Mouse (Mus musculus): Measurements from ENCODE around the gene Mybph. TPM values are rescaled to one million over a fixed set of nuclear protein-coding genes. Genes with fewer than 3 reads are reported as not detected.
A peak's percentile ranks its signal among the peaks of the same experiment; 100 is the strongest.

Mybph gene
- total and polyA plus RNA-seq, 2 experiments from 2014 or later, result 0.12 TPM; not detected in 1

DNA sequence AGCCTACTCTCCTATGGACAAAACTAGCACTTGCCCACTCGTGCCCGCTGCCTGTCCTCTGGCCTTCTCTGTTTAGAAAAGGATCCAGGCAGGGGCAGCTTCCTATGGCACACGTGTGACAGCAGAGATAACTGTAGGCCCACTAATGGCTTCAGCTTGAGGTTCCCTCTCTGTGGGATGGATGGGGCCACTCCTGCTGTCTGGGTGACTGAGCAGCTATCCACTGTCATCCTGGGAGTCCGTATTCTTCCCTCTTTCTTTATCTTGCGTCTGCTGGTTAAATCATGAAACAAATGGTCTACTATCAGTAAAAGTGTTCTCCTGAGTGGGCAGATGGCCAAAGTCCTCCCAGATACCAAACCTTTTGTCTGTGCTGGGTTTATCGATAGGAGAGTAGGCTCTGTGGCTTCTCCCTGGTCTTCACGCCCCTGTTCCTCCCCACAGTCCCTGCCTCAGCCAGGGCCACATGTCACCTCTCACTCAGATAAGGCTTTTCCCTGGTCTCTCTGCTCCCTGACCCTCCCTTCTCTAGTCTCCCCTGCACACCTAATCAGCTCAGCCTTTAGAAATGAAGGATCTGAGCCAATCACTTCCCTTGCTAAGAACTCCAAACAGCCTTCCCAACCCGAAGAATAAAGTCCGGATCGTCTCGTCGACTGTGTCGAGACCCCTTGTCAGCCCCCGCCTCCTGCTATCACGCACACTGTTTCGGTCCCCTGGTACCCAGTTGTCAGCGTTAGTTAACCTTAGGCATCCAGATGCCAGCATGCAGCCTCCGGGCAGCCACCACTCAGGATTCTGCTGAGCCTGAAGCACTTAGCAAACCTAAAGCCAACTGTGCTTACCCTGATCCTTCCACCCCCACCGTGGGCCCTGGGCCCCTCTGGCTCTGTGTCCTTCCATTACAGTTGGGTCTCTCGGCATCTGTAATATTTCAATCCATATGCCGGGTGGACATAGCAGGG lies 40.3 kb upstream of the Mybph start:
- H3K27me3 ChIP-seq (ENCODE audit: control insufficient read depth, insufficient read depth, low read length), result no peaks in the 10 kb centered on the region
- H3K36me3 ChIP-seq (replicated peaks; ENCODE audit: control insufficient read depth, insufficient read depth, low read length), result no peaks in the 10 kb centered on the region
- H3K9ac ChIP-seq (replicated peaks; ENCODE audit: low read depth, low read length), result no peak overlapping the region
- DNase-seq (ENCODE audit: low spot score) (no peak), ATAC-seq (ENCODE audit: insufficient read depth, low read depth) (no peak)
- no peaks in the 10 kb centered on the region for H3K4me1 ChIP-seq (ENCODE audit: control insufficient read depth, insufficient read depth)
- H3K4me2 ChIP-seq (ENCODE audit: low read depth, low read length), result no peak overlapping the region
- H3K4me3 ChIP-seq (ENCODE audit: low read depth, low read length), result no peak overlapping the region
- no peaks in the 10 kb centered on the region; the same call in 1 of the 2 replicates for H3K9me3 ChIP-seq (replicated peaks; ENCODE audit: control insufficient read depth, low read length)
- 34% methylated on average over 21 of the region's 21 CpGs for WGBS
- TF ChIP-seq EP300 (IDR thresholded peaks at IDR 0.05; ENCODE audit: low read depth), result no peak
- TF ChIP-seq CTCF (IDR thresholded peaks at IDR 0.05; ENCODE audit: low read depth), result no peak
- H3K27ac ChIP-seq (ENCODE audit: low read depth), result no peak overlapping the region

DNA sequence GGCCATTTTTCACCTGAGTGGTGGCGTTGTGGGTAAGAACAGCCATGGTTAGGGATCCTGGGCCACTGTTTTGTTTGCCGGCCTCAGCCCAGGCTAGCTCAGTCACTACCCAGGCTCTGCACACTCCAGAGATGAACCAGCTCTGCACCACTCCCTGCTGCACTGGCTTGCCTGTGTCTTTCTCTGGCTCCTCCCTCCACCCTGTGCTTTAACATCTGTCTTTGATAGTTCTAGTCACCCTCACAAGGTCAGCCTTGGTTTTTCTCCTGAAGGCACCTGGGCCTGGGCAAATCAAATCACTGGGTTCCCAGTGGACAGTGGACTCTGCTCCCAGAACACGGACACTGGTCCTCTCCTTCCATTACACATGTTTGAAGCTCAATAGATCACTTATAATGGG lies 39.1 kb upstream of the Mybph start:
- Histone ChIP-seq H3K4me3 (ENCODE audit: low read depth, low read length) (no peak overlapping the region), H3K27ac (ENCODE audit: low read depth) (no peak overlapping the region), H3K4me2 (ENCODE audit: low read depth, low read length) (no peak overlapping the region), H3K9ac (replicated peaks; ENCODE audit: low read depth, low read length) (no peak overlapping the region), H3K9me3 (replicated peaks; ENCODE audit: control insufficient read depth, low read length) (no peaks in the 10 kb centered on the region; the same call in 1 of the 2 replicates), H3K27me3 (ENCODE audit: control insufficient read depth, insufficient read depth, low read length) (no peaks in the 10 kb centered on the region), H3K4me1 (ENCODE audit: control insufficient read depth, insufficient read depth) (no peaks in the 10 kb centered on the region), H3K36me3 (replicated peaks; ENCODE audit: control insufficient read depth, insufficient read depth, low read length) (no peaks in the 10 kb centered on the region)
- TF ChIP-seq CTCF (IDR thresholded peaks at IDR 0.05; ENCODE audit: low read depth) (no peak), EP300 (IDR thresholded peaks at IDR 0.05; ENCODE audit: low read depth) (no peak)
- no peak for DNase-seq (ENCODE audit: low spot score)
- WGBS, result 90% methylated on average over 3 of the region's 3 CpGs
- ATAC-seq (ENCODE audit: insufficient read depth, low read depth), result no peak

DNA sequence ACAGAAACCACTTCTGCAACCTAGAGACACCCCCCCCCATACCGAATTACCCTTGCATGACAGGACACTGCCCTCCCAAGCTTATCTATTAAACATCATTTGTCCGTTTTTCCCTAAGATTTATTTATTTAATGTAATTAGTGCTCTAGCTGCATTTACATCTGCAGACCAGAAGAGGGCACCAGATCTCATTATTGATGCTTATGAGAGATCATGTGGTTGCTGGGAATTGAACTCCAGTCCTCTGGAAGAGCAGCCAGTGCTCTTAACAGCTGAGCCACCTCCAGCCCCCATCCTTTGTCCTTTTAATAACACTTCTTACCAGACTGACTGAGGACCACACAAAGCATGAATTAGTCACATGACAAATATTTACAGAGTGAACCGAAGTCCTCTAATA lies 38.6 kb upstream of the Mybph start:
- Histone ChIP-seq H3K27ac (ENCODE audit: low read depth) (no peak overlapping the region), H3K4me1 (ENCODE audit: control insufficient read depth, insufficient read depth) (no peaks in the 10 kb centered on the region), H3K9me3 (replicated peaks; ENCODE audit: control insufficient read depth, low read length) (no peaks in the 10 kb centered on the region; the same call in 1 of the 2 replicates), H3K27me3 (ENCODE audit: control insufficient read depth, insufficient read depth, low read length) (no peaks in the 10 kb centered on the region), H3K9ac (replicated peaks; ENCODE audit: low read depth, low read length) (no peak overlapping the region), H3K4me3 (ENCODE audit: low read depth, low read length) (no peak overlapping the region), H3K4me2 (ENCODE audit: low read depth, low read length) (no peak overlapping the region), H3K36me3 (replicated peaks; ENCODE audit: control insufficient read depth, insufficient read depth, low read length) (no peaks in the 10 kb centered on the region)
- no peak for ATAC-seq (ENCODE audit: insufficient read depth, low read depth)
- WGBS, result 59% methylated on average over 3 of the region's 3 CpGs
- TF ChIP-seq EP300 (IDR thresholded peaks at IDR 0.05; ENCODE audit: low read depth), result no peak
- peak; percentile 33 for TF ChIP-seq CTCF (IDR thresholded peaks at IDR 0.05; ENCODE audit: low read depth)
- DNase-seq (ENCODE audit: low spot score), result no peak

DNA sequence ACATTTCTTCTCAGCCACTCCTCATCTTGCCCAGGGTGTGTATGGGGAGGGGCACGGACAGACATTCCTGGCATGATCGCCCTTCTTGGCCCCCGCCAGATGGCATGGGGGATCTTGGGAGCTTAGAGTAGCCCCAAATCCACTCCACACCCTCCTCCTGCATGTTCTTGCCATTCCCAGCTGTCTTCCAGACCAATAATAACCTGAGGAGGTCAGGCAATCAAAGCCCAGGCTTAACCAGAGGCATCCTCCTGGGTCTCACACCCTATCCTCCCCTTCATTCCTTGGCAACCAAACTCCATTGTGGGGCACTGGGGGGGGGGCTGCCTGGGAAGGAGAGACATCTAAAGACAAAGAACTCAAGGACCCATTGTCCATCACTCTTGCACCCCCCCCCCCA lies 32.8 kb upstream of the Mybph start:
- DNase-seq (ENCODE audit: low spot score), result no peak
- ATAC-seq (ENCODE audit: insufficient read depth, low read depth), result no peak
- H3K36me3 ChIP-seq (replicated peaks; ENCODE audit: control insufficient read depth, insufficient read depth, low read length), result no peaks in the 10 kb centered on the region
- no peak overlapping the region for H3K4me3 ChIP-seq (ENCODE audit: low read depth, low read length)
- 77% methylated on average over 3 of the region's 3 CpGs for WGBS
- no peaks in the 10 kb centered on the region for H3K27me3 ChIP-seq (ENCODE audit: control insufficient read depth, insufficient read depth, low read length)
- H3K27ac ChIP-seq (ENCODE audit: low read depth), result no peak overlapping the region
- H3K4me2 ChIP-seq (ENCODE audit: low read depth, low read length), result no peak overlapping the region
- no peaks in the 10 kb centered on the region for H3K4me1 ChIP-seq (ENCODE audit: control insufficient read depth, insufficient read depth)
- no peak overlapping the region for H3K9ac ChIP-seq (replicated peaks; ENCODE audit: low read depth, low read length)
- no peaks in the 10 kb centered on the region for H3K9me3 ChIP-seq (replicated peaks; ENCODE audit: control insufficient read depth, low read length)
- TF ChIP-seq CTCF (IDR thresholded peaks at IDR 0.05; ENCODE audit: low read depth), result no peak

DNA sequence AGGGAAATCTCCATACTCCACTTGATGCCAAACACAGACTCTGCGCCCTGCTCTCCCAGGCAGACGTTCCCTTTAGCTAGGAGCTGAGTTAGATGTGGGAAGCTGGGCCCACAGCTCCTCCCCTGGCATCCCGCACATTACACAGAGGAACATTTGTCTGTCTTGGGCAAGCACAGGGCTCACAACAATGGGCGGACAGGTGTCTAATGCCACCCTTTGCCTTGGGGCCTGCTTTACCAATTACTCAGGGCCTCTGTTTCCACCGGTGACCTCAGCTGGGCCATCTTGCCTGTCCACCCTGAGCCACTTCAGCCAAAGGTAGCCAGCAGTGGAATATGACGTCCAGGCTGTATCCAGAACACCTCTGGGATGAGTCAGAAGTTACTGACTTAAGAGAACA lies 31.8 kb upstream of the Mybph start:
- Histone ChIP-seq H3K9ac (replicated peaks; ENCODE audit: low read depth, low read length) (no peak overlapping the region; the same call in 1 of the 2 replicates), H3K27ac (ENCODE audit: low read depth) (no peak overlapping the region), H3K36me3 (replicated peaks; ENCODE audit: control insufficient read depth, insufficient read depth, low read length) (no peaks in the 10 kb centered on the region), H3K27me3 (ENCODE audit: control insufficient read depth, insufficient read depth, low read length) (no peaks in the 10 kb centered on the region), H3K9me3 (replicated peaks; ENCODE audit: control insufficient read depth, low read length) (no peaks in the 10 kb centered on the region), H3K4me1 (ENCODE audit: control insufficient read depth, insufficient read depth) (no peaks in the 10 kb centered on the region), H3K4me3 (ENCODE audit: low read depth, low read length) (no peak overlapping the region), H3K4me2 (ENCODE audit: low read depth, low read length) (no peak overlapping the region)
- DNase-seq (ENCODE audit: low spot score) (no peak), ATAC-seq (ENCODE audit: insufficient read depth, low read depth) (no peak)
- TF ChIP-seq EP300 (IDR thresholded peaks at IDR 0.05; ENCODE audit: low read depth), result no peak
- TF ChIP-seq CTCF (IDR thresholded peaks at IDR 0.05; ENCODE audit: low read depth), result no peak
- 74% methylated on average over 6 of the region's 6 CpGs for WGBS
